Mouse (Mus musculus) embryonic facial prominence, embryonic 15.5 days (tissue): ENCODE measurements around the gene Ndufc2. TPM values are rescaled to one million over a fixed set of nuclear protein-coding genes. Genes with fewer than 3 reads are reported as not detected.

Experiments used
- ATAC-seq: fragments of 200-750 bp; cut with Nextera tagmentation; 2 replicates; pipeline ENCODE4 v1.8.0; 2017; ENCODE audit warnings: low read depth, moderate TSS enrichment; ENCODE audit not compliant: insufficient number of reproducible peaks, low FRiP score, low TSS enrichment
- H3K27ac ChIP-seq: fragments of 300-500 bp; sonication (generic); replicated peaks from 2 replicates; pipeline ENCODE4 v1.5.1; 2015; ENCODE audit warnings: mild to moderate bottlenecking, inconsistent platforms
- H3K27me3 ChIP-seq: fragments of 300-500 bp; sonication (generic); 2 replicates; pipeline ENCODE4 v1.6.1; 2015; ENCODE audit warnings: inconsistent platforms
- H3K36me3 ChIP-seq: fragments of 300-500 bp; sonication (generic); 2 replicates; pipeline ENCODE4 v1.6.1; 2015; ENCODE audit warnings: mild to moderate bottlenecking, inconsistent platforms
- H3K4me1 ChIP-seq: fragments of 300-500 bp; sonication (generic); 2 replicates; pipeline ENCODE4 v1.6.1; 2015; ENCODE audit warnings: inconsistent platforms
- H3K4me2 ChIP-seq: fragments of 300-500 bp; sonication (generic); replicated peaks from 2 replicates; pipeline ENCODE4 v1.6.1; 2015; ENCODE audit warnings: mild to moderate bottlenecking, inconsistent platforms
- H3K4me3 ChIP-seq: fragments of 300-500 bp; sonication (generic); replicated peaks from 2 replicates; pipeline ENCODE4 v1.5.1; 2015; ENCODE audit warnings: mild to moderate bottlenecking, inconsistent platforms
- H3K9ac ChIP-seq: fragments of 300-500 bp; sonication (generic); 2 replicates; pipeline ENCODE4 v1.6.1; 2015; ENCODE audit warnings: inconsistent platforms
- H3K9me3 ChIP-seq: fragments of 300-500 bp; sonication (generic); replicated peaks from 2 replicates; pipeline ENCODE4 v1.6.1; 2016; ENCODE audit warnings: inconsistent platforms
- WGBS: fragments of 180-500 bp; shearing (Covaris S2); methylation state at CpG from one replicate; pipeline ENCODE4 v1.1.7; 2015; 5-methylcytosine and 5-hydroxymethylcytosine counted together
- polyA plus RNA-seq: library from polyadenylated mRNA; unstranded; fragments of >200 nt; fragmentation: Nextera tagmentation; extraction: Ambion mirVana; gene quantifications from 2 replicates; pipeline ENCODE4 v1.2.1, GENCODE M21; 2015

Ndufc2 gene
- polyA plus RNA-seq, 1 experiment from 2014 or later, result 344 TPM

DNA sequence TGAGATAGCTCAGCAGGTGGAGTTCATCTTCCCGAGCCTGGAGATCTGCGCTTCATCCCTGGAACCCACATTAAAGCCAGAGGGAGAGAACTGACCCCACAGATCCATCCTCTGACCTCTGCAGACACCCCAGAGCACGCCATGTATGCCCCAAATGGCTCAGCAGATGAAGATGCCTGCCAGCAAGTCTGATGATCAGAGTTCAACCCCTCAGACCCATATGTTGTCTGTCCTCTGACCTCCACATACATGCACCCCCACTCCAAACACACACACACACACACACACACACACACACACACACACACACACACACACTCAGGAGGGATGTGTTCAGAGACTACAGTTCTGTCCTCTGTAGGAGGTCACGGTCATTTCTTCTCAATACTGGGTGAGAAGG lies 16.7 kb downstream of the Ndufc2 start:
- H3K4me2 ChIP-seq, result no peak overlapping the region
- no peak overlapping the region for H3K9ac ChIP-seq
- no peak overlapping the region for H3K4me3 ChIP-seq
- no peak overlapping the region for H3K27ac ChIP-seq
- no peaks in the 10 kb centered on the region for H3K9me3 ChIP-seq
- H3K4me1 ChIP-seq, result no peaks in the 10 kb centered on the region
- ATAC-seq, result no peak
- 89% methylated on average over 4 of the region's 4 CpGs for WGBS
- no peaks in the 10 kb centered on the region for H3K27me3 ChIP-seq
- peaks cover 7% of the 10 kb centered on the region for H3K36me3 ChIP-seq

DNA sequence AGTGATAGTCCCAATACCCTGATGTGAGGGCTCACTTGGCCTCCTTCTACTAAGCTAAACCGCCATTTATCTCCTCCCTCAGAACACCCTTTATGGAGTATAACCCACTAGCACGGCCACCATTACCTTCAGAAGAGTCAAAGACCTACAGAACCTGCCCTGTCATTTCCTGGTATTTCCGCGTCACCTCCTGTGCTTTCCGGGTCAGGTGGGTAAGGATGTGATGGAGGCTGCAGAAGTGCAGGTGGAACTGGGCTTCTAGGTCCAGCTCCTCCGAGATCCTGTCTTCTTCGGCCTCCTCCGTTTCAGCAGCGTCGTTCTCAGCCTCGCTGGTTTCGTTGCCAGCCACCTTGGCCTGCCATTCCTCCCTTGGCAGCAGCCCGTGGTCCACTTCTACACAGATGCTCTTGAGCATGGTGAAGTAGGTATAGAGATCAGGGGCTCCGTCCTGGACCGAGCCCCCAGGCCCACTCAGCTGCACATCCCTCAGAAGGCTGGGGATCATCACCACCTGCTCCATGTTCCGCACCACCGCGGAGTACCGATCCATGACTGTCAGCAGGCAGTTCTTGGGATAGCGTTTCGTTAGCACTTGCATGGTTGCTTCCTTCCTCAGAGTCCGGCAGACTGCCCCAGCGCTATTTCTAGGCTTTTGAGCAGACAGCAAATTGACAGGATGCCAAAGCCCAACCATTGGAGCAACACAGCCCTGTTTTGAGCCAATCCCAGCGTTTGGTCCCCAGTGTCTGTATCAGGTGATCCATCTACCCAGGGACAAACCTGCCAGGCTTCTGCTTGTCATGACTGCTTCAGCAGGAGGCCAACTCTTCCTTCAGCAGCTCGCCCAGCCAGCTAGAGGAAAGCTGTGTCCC lies 17.3 kb downstream of the Ndufc2 start, which contains the start of gene Thrsp:
Gene Thrsp (minus strand): TSS at position 825 of the 872 bp plus-strand sequence.
- no peak within 1 kb of the TSS for H3K27ac ChIP-seq
- no peaks in the 10 kb centered on the region for H3K9me3 ChIP-seq
- no peaks in the 10 kb centered on the region for H3K27me3 ChIP-seq
- H3K9ac ChIP-seq, result no peak within 1 kb of the TSS
- no peak for ATAC-seq
- no peak within 1 kb of the TSS for H3K4me3 ChIP-seq
- H3K4me1 ChIP-seq, result no peaks in the 10 kb centered on the region
- peaks cover 5% of the 10 kb centered on the region; the same call in 1 of the 2 replicates for H3K36me3 ChIP-seq
- no peak within 1 kb of the TSS for H3K4me2 ChIP-seq
- 75% methylated on average over 25 of the region's 25 CpGs for WGBS

DNA sequence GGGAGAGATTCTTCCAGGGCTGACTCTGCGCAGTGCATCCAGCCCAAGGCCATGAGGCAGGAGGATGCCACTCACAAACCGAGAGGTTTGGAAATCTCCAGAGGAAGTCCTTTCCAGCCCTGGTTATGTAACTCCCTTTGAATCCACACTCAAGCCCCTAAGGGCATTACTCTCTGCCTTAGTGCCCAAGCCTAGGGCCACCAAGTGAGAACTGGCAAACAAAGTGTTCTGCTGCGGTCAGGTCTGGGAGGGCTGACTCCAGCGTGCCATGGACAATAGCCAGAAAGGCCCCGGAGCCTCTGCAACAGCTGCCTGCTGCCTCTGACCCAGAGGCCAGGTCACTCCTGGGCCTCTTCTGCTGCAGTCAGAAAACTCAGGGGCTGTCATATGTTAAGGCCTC lies 18.9 kb downstream of the Ndufc2 start:
- Histone ChIP-seq H3K9me3 (no peaks in the 10 kb centered on the region), H3K27me3 (no peaks in the 10 kb centered on the region), H3K4me3 (no peak overlapping the region), H3K27ac (no peak overlapping the region), H3K9ac (no peak overlapping the region), H3K36me3 (no peaks in the 10 kb centered on the region), H3K4me1 (no peaks in the 10 kb centered on the region), H3K4me2 (no peak overlapping the region)
- WGBS, result 62% methylated on average over 5 of the region's 5 CpGs
- no peak for ATAC-seq

DNA sequence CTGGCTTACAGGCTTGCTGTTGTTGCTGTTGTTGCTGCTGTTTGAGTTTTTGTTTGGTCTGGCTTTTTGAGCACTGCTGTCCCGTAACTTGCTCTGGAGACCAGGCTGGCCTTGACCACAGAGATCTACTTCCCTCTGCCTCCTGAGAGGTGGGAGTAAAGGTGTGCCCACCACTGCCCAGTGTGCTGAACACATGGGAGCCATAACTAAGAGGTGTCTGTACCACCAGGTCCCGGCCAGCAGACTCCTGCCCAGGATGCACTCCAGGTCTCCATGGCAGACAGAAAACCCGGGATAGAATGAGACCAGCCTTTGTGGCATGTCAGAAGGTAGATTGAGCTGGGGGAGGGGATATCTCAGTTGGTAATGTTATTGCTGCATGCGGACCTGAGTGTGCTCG lies 19.4 kb downstream of the Ndufc2 start:
- 86% methylated on average over 5 of the region's 5 CpGs for WGBS
- Histone ChIP-seq H3K36me3 (no peaks in the 10 kb centered on the region), H3K9ac (no peak overlapping the region), H3K9me3 (no peaks in the 10 kb centered on the region), H3K27me3 (no peaks in the 10 kb centered on the region), H3K4me1 (no peaks in the 10 kb centered on the region), H3K4me3 (no peak overlapping the region), H3K4me2 (no peak overlapping the region), H3K27ac (no peak overlapping the region)
- ATAC-seq, result no peak

DNA sequence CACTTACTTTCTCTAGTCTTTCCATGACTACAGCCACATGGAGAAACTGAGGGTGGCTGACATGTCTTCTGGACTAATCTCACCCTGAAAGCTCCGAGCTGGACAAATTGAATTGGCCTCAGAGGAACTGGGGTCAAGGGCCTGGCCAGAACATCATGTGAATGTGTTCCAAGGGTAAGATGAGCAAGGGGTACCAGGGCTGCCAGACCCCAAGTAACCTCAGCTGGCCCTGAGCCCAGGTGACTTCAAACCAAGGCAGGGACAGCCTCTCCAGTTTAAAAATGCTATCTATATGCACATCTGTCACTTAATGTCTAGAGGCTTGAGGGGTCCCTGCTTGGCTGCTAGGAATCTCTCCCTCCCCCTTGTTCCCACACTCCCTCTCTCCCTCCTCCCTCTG lies 20.6 kb downstream of the Ndufc2 start:
- ATAC-seq, result no peak
- no peak overlapping the region for H3K9ac ChIP-seq
- H3K4me3 ChIP-seq, result no peak overlapping the region
- H3K27ac ChIP-seq, result no peak overlapping the region
- no peaks in the 10 kb centered on the region for H3K27me3 ChIP-seq
- WGBS, result 53% methylated on average over 1 of the region's 1 CpGs
- no peaks in the 10 kb centered on the region for H3K36me3 ChIP-seq
- H3K4me1 ChIP-seq, result peaks cover 3% of the 10 kb centered on the region; the same call in 1 of the 2 replicates
- H3K4me2 ChIP-seq, result no peak overlapping the region
- H3K9me3 ChIP-seq, result no peaks in the 10 kb centered on the region

DNA sequence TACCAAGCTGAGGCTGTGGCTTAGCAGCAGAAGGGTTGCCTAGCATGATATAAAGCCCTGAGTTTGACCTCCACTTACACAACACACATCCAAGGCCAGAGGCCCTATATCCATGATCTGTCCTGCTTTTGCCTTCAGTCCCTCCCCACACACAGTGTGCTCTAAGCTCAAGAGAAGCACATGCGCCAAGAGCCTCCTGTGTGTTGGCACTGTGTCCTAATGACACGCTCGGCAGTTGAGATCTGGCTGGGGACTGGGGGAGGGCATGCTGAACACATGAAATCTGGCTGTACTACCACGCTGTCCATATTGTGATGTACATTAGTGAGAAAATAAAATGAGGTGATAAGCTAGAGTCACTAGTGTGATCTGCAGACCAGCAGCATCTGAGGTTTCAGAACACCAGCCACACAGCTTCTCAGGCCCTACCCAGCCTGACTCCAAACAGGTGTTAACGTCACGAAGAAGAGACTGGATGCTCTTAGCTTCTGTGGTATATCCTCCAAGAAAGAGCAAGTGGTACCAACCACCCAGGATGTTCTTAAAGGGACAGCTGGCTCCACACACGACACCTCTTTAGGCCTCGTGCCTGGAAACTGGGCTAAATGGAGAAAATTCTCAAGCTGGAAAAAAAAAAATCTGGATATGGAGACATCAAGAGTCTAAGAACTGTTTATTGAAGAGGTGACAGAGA lies 21.3 kb downstream of the Ndufc2 start:
- 76% methylated on average over 8 of the region's 8 CpGs for WGBS
- no peak for ATAC-seq

DNA sequence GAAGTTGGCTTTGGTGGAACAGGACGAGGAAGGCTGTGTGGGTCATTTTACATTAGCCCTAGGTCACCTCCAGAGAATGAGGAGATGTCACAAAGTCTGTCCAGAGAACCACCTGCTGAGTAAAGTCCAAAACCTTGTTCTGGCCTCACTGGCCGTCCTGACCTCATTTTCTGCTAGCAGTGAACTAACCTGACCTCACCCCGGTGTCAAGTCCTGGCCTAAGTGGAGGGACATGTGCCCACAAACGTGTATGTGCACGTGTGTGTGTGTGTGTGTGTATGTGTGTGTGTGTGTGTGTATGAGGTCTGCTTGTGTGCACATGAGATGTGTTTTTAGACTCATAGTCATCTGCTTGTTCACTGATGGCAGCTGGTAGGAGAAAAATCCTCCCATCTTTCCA lies 24.0 kb downstream of the Ndufc2 start:
- ATAC-seq, result no peak
- Histone ChIP-seq H3K27ac (no peak overlapping the region), H3K9me3 (no peaks in the 10 kb centered on the region), H3K9ac (no peak overlapping the region), H3K4me3 (no peak overlapping the region), H3K4me2 (no peak overlapping the region), H3K27me3 (no peaks in the 10 kb centered on the region), H3K36me3 (no peaks in the 10 kb centered on the region), H3K4me1 (peaks cover 3% of the 10 kb centered on the region; the same call in 1 of the 2 replicates)
- WGBS, result 54% methylated on average over 5 of the region's 5 CpGs

More for the DNA sequence above, 21.3 kb downstream of the Ndufc2 start:
- H3K36me3 ChIP-seq, result no peaks in the 10 kb centered on the region
- H3K4me1 ChIP-seq, result peaks cover 3% of the 10 kb centered on the region; the same call in 1 of the 2 replicates
- no peak overlapping the region for H3K9ac ChIP-seq
- H3K27me3 ChIP-seq, result no peaks in the 10 kb centered on the region
- no peak overlapping the region for H3K4me2 ChIP-seq
- H3K4me3 ChIP-seq, result no peak overlapping the region
- H3K9me3 ChIP-seq, result no peaks in the 10 kb centered on the region
- no peak overlapping the region for H3K27ac ChIP-seq

DNA sequence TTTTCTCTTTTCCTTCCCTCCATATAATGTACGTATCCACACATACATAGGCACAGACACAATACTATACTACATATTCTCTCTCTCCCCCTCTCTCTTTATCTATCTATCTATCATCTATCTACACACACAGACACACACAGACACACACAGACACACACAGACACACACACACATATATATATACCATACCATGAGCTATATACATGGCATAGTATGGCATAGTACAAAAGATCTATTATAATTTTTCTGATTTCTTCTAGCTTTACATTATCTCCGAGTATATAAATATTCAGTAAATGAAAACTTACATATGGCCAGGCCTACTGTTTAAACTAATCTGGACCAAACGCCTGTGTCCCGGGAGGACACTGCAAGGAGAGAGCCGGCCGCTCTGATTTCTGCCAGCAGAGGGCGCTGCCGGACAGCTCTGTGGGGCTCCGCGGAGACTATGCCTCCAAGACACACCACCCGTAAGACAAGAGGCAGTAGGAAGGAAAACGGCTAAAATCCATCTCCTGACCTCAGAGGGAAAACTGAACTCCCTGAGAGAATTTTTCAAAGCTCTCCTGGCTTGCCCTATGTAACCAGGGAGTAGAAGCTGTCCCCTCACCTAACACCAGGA lies 24.9 kb downstream of the Ndufc2 start:
- peak; percentile 81 for ATAC-seq
- Histone ChIP-seq H3K27ac (no peak overlapping the region), H3K36me3 (no peaks in the 10 kb centered on the region), H3K9me3 (no peaks in the 10 kb centered on the region), H3K4me1 (peaks cover 5% of the 10 kb centered on the region), H3K9ac (no peak overlapping the region), H3K27me3 (no peaks in the 10 kb centered on the region), H3K4me3 (no peak overlapping the region), H3K4me2 (no peak overlapping the region)
- WGBS, result 8% methylated on average over 12 of the region's 12 CpGs

DNA sequence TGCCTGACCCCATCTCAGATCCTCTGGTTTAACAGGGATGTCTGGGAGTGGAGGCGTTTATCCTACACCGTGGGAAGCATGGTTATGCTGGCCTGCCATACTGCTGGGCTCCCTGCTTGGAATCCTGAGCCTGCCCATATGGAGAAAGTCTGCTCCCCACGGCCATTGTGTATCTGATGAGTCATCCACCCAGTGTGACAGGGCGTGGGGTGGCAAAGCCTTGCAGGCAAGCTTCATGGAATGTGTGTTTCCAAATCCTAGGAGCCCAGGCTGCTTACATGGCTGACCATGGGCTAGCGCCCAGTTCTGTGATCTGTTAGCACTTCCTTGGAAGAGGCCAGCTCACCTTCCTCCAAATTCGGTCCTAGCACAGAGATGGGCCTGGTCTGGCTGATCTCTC lies 26.8 kb downstream of the Ndufc2 start:
- H3K4me3 ChIP-seq, result no peak overlapping the region
- peaks cover 9% of the 10 kb centered on the region for H3K4me1 ChIP-seq
- H3K4me2 ChIP-seq, result no peak overlapping the region
- no peaks in the 10 kb centered on the region for H3K36me3 ChIP-seq
- no peak overlapping the region for H3K9ac ChIP-seq
- WGBS, result 59% methylated on average over 6 of the region's 6 CpGs
- no peak for ATAC-seq
- H3K9me3 ChIP-seq, result no peaks in the 10 kb centered on the region
- H3K27ac ChIP-seq, result no peak overlapping the region
- H3K27me3 ChIP-seq, result no peaks in the 10 kb centered on the region

DNA sequence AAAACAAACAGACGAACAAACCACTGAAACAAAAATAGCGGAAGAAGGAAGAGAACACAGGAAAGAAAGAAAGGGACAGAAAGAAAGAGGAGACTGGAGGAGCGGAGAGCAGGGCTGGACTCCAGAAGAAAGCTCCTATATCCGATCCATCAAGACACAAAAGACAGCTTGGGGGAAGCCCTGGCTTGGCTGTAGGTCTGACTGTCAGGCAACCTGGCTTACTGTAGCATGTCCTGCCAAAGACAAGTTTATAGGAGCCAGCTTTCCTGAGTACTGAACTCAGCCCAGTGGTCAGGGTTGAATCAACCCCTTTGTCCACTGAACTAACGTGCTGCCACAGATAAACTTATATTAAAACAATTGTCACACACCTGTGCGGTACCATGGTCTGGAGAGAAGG lies 27.5 kb downstream of the Ndufc2 start:
- no peaks in the 10 kb centered on the region for H3K27me3 ChIP-seq
- H3K36me3 ChIP-seq, result no peaks in the 10 kb centered on the region
- H3K4me2 ChIP-seq, result no peak overlapping the region
- ATAC-seq, result no peak
- no peak overlapping the region for H3K9ac ChIP-seq
- H3K4me3 ChIP-seq, result no peak overlapping the region
- peaks cover 9% of the 10 kb centered on the region for H3K4me1 ChIP-seq
- H3K27ac ChIP-seq, result no peak overlapping the region
- no peaks in the 10 kb centered on the region for H3K9me3 ChIP-seq
- WGBS, result 89% methylated on average over 6 of the region's 6 CpGs

DNA sequence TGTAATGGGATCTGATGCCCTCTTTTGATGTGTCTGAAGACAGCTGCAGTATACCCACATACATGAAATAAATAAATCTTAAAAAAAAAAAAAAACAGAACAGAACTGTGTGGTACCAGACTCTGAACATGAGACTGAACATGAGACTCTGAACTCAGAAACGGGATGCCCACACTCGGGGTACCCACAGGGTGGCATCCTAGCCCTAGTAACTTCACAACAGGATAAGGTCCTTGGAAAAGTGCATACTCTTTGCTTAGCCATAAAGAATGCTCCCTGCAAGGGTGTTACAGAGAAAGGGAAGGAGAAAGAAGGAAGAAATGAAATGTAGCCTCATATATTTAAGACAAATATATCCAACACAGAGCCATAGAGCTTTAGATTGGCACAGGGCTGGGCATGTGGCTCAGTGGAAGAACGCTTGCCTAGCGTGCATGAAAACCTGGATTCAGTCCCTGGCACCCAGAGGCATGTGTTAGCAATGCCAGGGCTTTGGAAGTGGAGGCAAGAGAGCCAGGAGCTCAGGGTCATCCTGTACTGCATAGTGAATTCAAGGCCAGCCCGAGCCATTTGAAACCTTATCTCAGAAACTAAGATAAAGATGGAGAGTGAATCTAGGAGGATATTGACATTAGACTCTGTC lies 28.1 kb downstream of the Ndufc2 start:
- Histone ChIP-seq H3K27ac (no peak overlapping the region), H3K36me3 (no peaks in the 10 kb centered on the region), H3K4me3 (no peak overlapping the region), H3K4me2 (no peak overlapping the region), H3K9ac (no peak overlapping the region), H3K9me3 (no peaks in the 10 kb centered on the region), H3K4me1 (peaks cover 9% of the 10 kb centered on the region), H3K27me3 (no peaks in the 10 kb centered on the region)
- 77% methylated on average over 5 of the region's 5 CpGs for WGBS
- ATAC-seq, result no peak
